Mouse (Mus musculus): ENCODE measurements around the gene Heatr9. TPM values are rescaled to one million over a fixed set of nuclear protein-coding genes. Genes with fewer than 3 reads are reported as not detected.
"Not testable (repeated sequence)": the region's sequence is repeated elsewhere in the genome, so short reads cannot be mapped to it uniquely, and the experiment has no call there.

Gene Heatr9
- polyA plus RNA-seq, 1 experiment: not detected

DNA sequence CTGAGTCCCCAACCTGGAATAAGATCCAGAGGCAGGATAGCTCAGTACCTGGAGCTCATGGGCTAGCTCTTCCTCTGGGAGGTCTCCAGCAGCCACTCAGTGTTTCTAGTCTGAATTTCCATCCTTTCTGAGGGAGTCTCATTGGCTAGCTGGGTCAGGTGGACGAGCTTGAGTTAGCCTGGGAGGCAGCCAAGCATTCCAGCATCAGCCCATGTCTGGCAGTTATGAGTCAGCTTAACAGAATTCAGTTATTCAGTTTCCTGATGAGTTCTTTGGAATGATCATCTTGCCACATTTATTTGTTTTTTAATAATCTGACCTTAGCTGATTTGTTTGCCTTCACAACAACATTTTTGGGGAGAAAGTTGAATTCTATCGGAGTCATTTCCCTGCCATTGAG lies 41.8 kb upstream of the Heatr9 start:
- Histone ChIP-seq H3K36me3 (ENCODE audit: control insufficient read depth, insufficient read depth, low read length) (no peaks in the 10 kb centered on the region), H3K4me3 (ENCODE audit: low read depth, low read length) (no peak overlapping the region), H3K4me1 (ENCODE audit: control insufficient read depth, insufficient read depth, insufficient read length, low read length) (no peaks in the 10 kb centered on the region), H3K27me3 (ENCODE audit: control insufficient read depth, insufficient read depth, low read length) (no peaks in the 10 kb centered on the region), H3K27ac (ENCODE audit: insufficient read depth, low read depth, low read length) (no peak overlapping the region)
- 52% methylated on average over 2 of the region's 2 CpGs for WGBS
- TF ChIP-seq CTCF (IDR thresholded peaks at IDR 0.05; ENCODE audit: extremely low read depth, insufficient read length, insufficient replicate concordance, low read depth, low read length) (no peak), POLR2A (IDR thresholded peaks at IDR 0.05; ENCODE audit: low read depth, low read length) (no peak)

DNA sequence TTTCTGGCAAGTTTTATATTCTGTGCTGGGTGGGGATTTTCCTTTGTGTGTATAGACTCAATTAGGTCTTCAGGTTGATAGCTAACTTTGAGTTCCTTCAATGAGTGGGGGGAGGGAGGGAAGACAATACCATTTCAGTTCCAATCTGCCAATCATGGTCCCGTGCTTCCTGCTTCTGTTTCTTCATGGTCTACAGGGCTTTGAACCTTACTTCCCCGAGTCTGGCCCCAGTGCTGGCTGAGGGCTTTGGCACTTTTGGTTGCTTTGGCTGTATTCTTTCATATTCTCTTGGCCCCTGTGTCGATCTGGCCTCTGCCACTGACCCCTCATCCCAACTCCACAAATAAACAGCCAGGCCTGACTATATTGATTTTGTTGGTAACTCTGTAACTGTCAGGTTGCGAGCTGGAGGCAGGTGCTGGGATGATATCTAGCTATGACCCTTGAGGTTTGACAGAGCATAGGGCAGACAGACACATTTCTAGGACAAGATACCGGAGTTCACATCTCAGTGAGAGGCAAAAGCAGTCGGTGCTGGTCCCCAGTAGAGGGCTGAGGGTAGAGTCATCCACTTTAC lies 40.4 kb upstream of the Heatr9 start:
- H3K4me3 ChIP-seq (ENCODE audit: low read depth, low read length): no peak overlapping the region
- 45% methylated on average over 6 of the region's 6 CpGs for WGBS
- TF ChIP-seq POLR2A (IDR thresholded peaks at IDR 0.05; ENCODE audit: low read depth, low read length) (no peak), CTCF (IDR thresholded peaks at IDR 0.05; ENCODE audit: extremely low read depth, insufficient read length, insufficient replicate concordance, low read depth, low read length) (no peak)
- H3K36me3 ChIP-seq (ENCODE audit: control insufficient read depth, insufficient read depth, low read length): no peaks in the 10 kb centered on the region
- no peaks in the 10 kb centered on the region for H3K27me3 ChIP-seq (ENCODE audit: control insufficient read depth, insufficient read depth, low read length)
- H3K27ac ChIP-seq (ENCODE audit: insufficient read depth, low read depth, low read length): no peak overlapping the region
- H3K4me1 ChIP-seq (ENCODE audit: control insufficient read depth, insufficient read depth, insufficient read length, low read length): no peaks in the 10 kb centered on the region

DNA sequence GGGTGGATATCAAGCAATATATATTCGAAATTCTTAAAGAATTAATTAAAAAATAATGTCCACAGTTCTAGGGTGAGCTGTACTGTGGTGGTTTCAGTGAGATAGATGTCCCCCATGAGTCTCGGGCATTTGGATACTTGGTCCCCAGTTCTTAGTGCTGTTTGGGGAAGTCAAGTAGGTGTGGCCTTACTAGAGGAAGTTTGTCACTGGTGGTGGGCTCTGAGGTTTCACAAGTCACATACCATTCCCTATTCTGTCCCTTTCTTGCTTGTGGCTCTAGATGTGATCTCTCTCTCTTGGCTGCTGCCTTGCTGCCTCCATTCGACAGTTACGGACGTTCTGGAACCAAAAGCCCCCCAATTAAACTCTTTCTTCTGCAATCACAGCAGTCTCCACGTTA lies 38.4 kb upstream of the Heatr9 start:
- 67% methylated on average over 6 of the region's 6 CpGs for WGBS
- Histone ChIP-seq H3K4me3 (ENCODE audit: low read depth, low read length) (no peak overlapping the region), H3K27ac (ENCODE audit: insufficient read depth, low read depth, low read length) (0 out of 2 replicates have a peak overlapping the region, but pooled peaks have one; percentile 12), H3K27me3 (ENCODE audit: control insufficient read depth, insufficient read depth, low read length) (no peaks in the 10 kb centered on the region), H3K36me3 (ENCODE audit: control insufficient read depth, insufficient read depth, low read length) (no peaks in the 10 kb centered on the region), H3K4me1 (ENCODE audit: control insufficient read depth, insufficient read depth, insufficient read length, low read length) (no peaks in the 10 kb centered on the region)
- no peak for TF ChIP-seq CTCF (IDR thresholded peaks at IDR 0.05; ENCODE audit: extremely low read depth, insufficient read length, insufficient replicate concordance, low read depth, low read length)
- no peak for TF ChIP-seq POLR2A (IDR thresholded peaks at IDR 0.05; ENCODE audit: low read depth, low read length)

DNA sequence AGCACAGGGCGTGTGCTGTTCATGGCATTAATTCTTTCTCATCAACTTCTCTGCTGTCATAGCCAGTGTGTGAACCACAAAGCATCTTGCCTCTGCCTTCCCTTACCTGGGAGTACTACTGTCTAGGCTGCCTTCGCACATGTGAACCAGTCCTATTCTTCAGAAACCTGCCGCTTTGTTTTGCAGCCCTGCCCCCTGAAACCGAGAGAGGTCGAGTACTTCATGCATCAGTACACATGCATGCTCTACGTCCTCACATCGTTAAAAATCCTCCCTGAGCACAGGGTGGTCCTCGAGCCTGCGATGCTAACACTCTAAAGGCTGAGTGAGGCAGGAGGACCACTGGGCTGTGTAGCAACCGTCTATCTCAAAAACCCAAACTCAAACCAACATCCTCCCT lies 35.1 kb upstream of the Heatr9 start:
- no peak overlapping the region for H3K4me3 ChIP-seq (ENCODE audit: low read depth, low read length)
- no peaks in the 10 kb centered on the region for H3K36me3 ChIP-seq (ENCODE audit: control insufficient read depth, insufficient read depth, low read length)
- 86% methylated on average over 10 of the region's 10 CpGs for WGBS
- no peaks in the 10 kb centered on the region for H3K27me3 ChIP-seq (ENCODE audit: control insufficient read depth, insufficient read depth, low read length)
- no peak overlapping the region for H3K27ac ChIP-seq (ENCODE audit: insufficient read depth, low read depth, low read length)
- H3K4me1 ChIP-seq (ENCODE audit: control insufficient read depth, insufficient read depth, insufficient read length, low read length): no peaks in the 10 kb centered on the region
- TF ChIP-seq POLR2A (IDR thresholded peaks at IDR 0.05; ENCODE audit: low read depth, low read length) (no peak), CTCF (IDR thresholded peaks at IDR 0.05; ENCODE audit: extremely low read depth, insufficient read length, insufficient replicate concordance, low read depth, low read length) (no peak)

DNA sequence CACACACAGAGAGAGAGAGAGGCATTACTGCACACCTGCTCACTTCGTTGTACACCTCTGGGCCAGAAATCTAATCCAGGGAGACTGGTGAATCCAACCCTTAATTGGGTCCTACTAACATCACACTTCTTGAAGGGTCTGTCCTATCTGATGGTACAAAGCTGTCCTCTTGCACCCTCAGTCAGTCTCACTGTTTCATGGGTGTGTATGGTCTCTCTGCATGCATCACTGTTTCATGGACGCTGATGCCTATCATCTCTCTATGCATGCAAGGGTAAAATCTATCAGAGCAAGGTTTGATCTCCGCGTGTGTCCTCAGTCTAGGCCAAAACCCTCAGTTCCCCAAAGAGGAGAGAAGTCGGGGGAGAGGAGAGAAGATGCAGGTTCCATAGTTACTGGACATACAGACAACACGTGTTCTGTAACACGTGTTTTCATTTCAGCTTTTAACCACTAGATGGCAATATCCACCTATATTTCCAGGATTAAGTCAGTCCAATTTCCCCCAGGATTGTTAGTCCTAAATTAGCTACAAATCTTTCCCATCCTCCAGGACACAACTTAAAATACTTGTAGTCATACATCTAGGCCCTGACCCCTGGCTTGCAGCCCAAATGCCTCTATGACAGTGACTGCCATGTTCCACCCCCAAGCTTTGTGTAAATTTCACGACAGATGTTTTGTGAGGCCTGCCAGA lies 34.3 kb upstream of the Heatr9 start:
- Histone ChIP-seq H3K27me3 (ENCODE audit: control insufficient read depth, insufficient read depth, low read length) (no peaks in the 10 kb centered on the region), H3K4me3 (ENCODE audit: low read depth, low read length) (no peak overlapping the region), H3K4me1 (ENCODE audit: control insufficient read depth, insufficient read depth, insufficient read length, low read length) (0 out of 2 replicates have a peak, but pooled peaks cover 3% of the 10 kb centered on the region), H3K27ac (ENCODE audit: insufficient read depth, low read depth, low read length) (no peak overlapping the region), H3K36me3 (ENCODE audit: control insufficient read depth, insufficient read depth, low read length) (no peaks in the 10 kb centered on the region)
- peak; percentile 29; the same call in 1 of the 2 replicates for TF ChIP-seq CTCF (IDR thresholded peaks at IDR 0.05; ENCODE audit: extremely low read depth, insufficient read length, insufficient replicate concordance, low read depth, low read length)
- no peak for TF ChIP-seq POLR2A (IDR thresholded peaks at IDR 0.05; ENCODE audit: low read depth, low read length)
- 30% methylated on average over 8 of the region's 8 CpGs for WGBS

- WGBS: 40% methylated on average over 5 of the region's 5 CpGs
- H3K36me3 ChIP-seq (ENCODE audit: control insufficient read depth, insufficient read depth, low read length): no peaks in the 10 kb centered on the region
- H3K4me3 ChIP-seq (ENCODE audit: low read depth, low read length): no peak overlapping the region
- H3K27me3 ChIP-seq (ENCODE audit: control insufficient read depth, insufficient read depth, low read length): no peaks in the 10 kb centered on the region
- TF ChIP-seq CTCF (IDR thresholded peaks at IDR 0.05; ENCODE audit: extremely low read depth, insufficient read length, insufficient replicate concordance, low read depth, low read length) (no peak), POLR2A (IDR thresholded peaks at IDR 0.05; ENCODE audit: low read depth, low read length) (no peak)
- H3K4me1 ChIP-seq (ENCODE audit: control insufficient read depth, insufficient read depth, insufficient read length, low read length): 0 out of 2 replicates have a peak, but pooled peaks cover 3% of the 10 kb centered on the region
- H3K27ac ChIP-seq (ENCODE audit: insufficient read depth, low read depth, low read length): no peak overlapping the region
Measured at GRCm38 (mm10) chr11:83551668-83552067, 29.7 kb upstream of the Heatr9 start.

- not testable (repeated sequence) for H3K27ac ChIP-seq (ENCODE audit: insufficient read depth, low read depth, low read length); H3K27me3 ChIP-seq (ENCODE audit: control insufficient read depth, insufficient read depth, low read length); H3K4me3 ChIP-seq (ENCODE audit: low read depth, low read length); H3K36me3 ChIP-seq (ENCODE audit: control insufficient read depth, insufficient read depth, low read length); H3K4me1 ChIP-seq (ENCODE audit: control insufficient read depth, insufficient read depth, insufficient read length, low read length)
- 76% methylated on average over 7 of the region's 7 CpGs for WGBS
Measured at GRCm38 (mm10) chr11:83551037-83551436, 29.1 kb upstream of the Heatr9 start.

Measured in small intestine, adult 2 months (tissue).